Mouse (Mus musculus) heart, adult 2 months (tissue): ENCODE measurements around the gene Uchl4.
A peak's percentile ranks its signal among the peaks of the same experiment; 100 is the strongest.

ENCODE experiments used
- CTCF ChIP-seq: fragments of 200-600 bp; IDR thresholded peaks from 2 replicates; pipeline ENCODE4 v1.8.1; 2022; ENCODE audit warnings: antibody characterized with exemption, mild to moderate bottlenecking, moderate library complexity
- POLR2A ChIP-seq: fragments of 200-500 bp; IDR thresholded peaks from 2 replicates; pipeline ENCODE4 v1.6.1; 2011; ENCODE audit warnings: mild to moderate bottlenecking, low read depth, low read length, control low read depth; ENCODE audit not compliant: insufficient read depth

- TF ChIP-seq CTCF = no peak
- TF ChIP-seq POLR2A = peak; percentile 78
Measured at GRCm38 (mm10) chr9:64281105-64281780, 46.2 kb downstream of the Uchl4 start, which contains the start of gene Tipin.
